Mouse (Mus musculus) left cerebral cortex, adult 18-20 months (tissue): ENCODE measurements around the gene Fbxl21. TPM values are rescaled to one million over a fixed set of nuclear protein-coding genes. Genes with fewer than 3 reads are reported as not detected.

ENCODE experiments used
- DNase-seq, 2 experiments: peaks; one replicate each; pipeline ENCODE4 v3.0.0; 2021 to 2022; ENCODE audit warnings: low spot score in 2 of 2, mixed read lengths in 1 of 2
- total RNA-seq, 2 experiments: library from RNA; stranded (reverse); gene quantifications; 2 replicates each; pipeline ENCODE4 v1.2.3; 2021

The Fbxl21 gene
- total RNA-seq, 2 experiments from 2014 or later = 10.5 to 10.6 TPM

DNA sequence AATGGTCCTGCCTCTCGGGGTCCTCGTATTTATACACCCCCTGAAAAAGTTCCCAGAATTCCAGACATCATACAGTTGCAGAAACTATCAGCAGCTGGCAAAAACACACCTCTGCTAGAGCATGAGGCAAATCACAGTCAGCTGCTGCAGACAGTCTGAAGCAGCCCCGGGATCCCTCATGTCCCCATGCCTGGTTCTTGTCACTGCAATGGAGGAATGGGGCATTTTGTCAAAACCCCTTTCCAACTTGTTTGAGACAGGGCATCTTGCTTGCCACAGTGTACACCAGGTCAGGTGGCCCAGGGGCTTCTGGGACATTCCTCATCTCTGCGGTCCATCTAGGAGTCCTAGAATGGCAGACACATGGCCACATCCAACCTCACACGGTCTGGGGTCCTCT, 12.7 kb downstream of the Fbxl21 start:
- DNase-seq = no peak

DNA sequence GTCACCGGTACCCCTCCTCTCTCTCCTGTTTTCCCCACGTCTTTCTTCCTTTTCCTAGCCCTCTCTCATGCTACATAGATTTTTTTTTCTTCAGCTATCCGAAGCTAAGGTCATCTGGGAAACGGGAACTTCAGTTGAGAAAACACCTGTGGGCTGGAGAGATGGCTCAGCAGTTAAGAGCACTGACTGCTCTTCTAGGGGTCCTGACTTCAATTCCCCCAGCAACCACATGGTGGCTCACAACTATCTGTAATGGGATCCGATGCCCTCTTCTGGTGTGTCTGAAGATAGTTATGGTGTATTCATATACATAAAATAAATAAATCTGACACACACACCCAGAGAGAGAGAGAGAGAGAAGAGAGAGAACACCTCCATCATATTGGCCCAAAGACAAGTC, 13.3 kb downstream of the Fbxl21 start:
- no peak for DNase-seq

DNA sequence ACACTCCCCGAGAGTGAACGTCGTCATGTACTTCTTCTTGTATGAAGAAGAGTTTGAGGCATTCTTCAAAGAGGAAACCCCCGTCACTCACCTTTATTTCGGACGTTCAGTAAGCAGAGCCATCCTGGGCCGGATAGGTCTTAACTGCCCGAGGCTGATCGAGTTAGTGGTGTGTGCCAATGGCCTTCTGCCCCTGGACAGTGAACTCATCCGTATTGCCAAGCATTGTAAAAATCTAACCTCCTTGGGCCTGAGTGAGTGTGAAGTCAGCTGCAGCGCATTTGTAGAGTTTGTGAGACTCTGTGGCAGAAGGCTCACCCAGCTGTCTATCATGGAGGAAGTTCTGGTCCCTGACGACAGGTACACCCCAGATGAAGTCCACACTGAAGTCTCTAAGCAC, 14.8 kb downstream of the Fbxl21 start:
- no peak for DNase-seq

DNA sequence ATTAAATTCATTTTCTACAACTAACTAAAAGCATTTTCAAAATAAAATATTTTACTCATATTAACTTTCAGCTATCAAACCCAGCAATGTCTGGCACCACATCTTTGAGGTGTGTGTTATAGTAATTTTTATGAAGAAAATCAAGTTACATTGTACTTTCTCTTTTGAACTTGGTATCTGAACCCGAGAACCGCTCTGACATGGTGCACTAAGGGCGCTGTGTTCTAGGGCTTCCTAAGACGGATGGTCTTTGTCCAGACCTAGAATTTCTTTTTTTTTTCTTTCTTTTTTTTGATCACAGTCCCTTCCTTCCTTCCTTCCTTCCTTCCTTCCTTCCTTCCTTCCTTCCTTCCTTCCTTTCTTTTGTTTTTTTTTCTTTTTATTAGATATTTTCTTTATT, 17.6 kb downstream of the Fbxl21 start:
- peak; percentile 19 to 60 for DNase-seq

DNA sequence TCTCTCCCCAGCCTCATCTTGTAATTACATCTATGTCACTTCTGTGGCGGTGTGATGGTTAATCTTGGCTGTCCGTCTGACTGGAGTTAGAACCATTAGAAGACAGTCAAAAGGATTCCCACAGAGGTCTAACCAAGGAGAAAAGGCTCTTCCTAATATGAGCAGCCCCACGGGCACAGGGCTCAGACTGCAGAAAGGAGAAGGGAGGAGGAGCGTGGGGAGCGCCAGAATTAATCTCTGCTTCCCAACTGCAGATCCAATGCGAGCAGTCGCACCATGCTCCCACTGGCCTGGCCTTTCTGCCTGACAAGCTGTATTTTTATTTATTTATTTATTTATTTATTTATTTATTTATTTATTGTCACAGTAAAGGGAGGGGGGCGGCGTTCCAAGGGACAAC, 21.5 kb downstream of the Fbxl21 start:
- DNase-seq = no peak

DNA sequence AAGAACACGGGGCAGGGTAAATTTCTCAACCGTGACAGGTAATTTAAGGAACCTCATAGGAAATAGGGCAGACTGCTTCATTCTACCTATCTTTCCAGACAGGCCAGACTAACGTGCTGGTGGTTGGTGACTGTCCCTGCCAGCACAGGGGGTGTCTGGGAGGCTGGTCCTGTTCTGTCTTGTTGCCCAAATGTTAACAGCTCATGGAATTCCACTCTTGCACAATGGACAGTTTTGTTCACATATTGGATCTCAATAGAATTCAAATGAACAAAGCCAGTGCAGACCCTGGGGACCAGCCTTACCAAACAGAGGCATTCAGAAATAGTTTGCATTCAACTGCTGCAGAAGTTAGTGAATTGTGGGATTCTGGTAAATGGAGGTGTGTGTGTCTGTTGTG, 22.7 kb downstream of the Fbxl21 start:
- no peak for DNase-seq

DNA sequence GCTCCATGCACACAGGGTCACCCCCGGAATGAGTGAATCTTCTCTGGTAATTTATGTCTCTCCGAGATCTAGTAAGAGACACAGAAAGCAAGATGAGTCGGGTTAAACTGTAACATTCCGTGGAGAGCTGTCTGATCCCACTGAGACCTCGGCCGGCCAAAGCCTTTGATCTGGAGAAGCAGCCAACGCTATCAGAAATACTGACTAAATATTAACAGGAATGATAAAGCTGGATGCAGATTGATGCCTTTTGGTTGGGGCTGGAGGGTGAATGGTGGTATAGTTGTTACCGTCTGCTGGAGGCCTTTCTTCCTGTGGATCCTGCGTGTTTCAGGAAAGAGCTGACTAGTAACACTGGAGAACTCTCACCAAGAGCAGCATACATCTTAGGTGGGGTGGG, 26.1 kb downstream of the Fbxl21 start, which contains the start of gene Lect2:
Gene Lect2, minus strand, starts transcription at position 102 of the 400 bp plus-strand sequence.
- no peak for DNase-seq

DNA sequence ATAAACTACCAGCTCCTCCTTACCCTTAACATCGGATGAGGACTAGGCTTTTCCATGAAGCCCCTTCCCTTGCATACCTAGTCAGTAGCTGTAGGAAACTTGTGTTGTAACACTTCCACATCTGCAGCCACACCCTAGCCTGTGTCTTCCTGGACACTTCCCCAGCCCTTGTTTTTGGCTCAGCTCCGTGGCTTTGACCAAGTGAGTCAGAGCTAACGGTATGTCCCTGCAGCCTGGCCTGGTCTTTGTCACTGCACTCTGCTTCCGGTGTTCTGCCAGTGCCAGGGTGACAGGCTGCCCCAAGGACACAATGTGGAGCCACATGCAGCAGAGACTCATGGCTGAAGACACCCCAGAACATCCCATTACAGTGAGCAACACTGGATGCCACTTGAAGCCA, 27.1 kb downstream of the Fbxl21 start:
- DNase-seq = no peak

DNA sequence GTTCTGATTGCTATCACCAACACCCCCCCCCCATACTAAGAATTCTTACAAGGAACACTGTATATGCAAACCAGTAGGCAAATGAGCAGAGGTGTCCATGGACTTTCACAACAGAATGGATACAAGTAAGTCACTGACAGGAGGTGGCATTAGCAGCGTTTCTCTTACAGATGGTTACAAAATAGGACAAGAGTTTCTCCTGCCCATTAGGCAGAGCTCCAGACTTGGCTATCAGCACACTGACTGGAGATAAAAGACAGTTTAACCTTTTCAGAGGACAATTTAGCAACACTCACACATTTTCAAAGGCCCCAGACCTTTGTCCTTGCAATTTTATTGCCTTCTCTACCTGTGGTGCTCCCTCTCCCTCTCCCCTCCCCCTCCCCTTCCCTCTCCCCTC, 28.3 kb downstream of the Fbxl21 start:
- no peak for DNase-seq

DNA sequence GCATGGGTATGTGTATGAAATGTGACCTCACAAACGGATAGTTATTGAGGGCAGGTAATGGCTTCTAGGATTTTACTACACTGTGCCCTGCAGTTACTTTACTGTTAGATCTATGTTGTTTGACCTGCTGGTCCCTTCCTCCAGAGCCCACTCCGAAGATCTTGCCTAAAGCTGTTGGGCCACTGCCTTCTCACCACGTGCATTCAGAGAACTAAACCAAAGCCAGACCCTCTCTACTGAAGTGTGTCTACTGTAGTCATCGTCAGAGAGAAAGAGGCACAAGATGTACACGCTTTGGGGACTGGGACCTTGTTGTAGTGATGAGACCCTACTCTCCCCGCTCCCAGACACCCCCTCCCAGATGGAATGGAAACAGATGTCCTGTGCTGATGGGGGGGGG, 29.4 kb downstream of the Fbxl21 start:
- DNase-seq = no peak

DNA sequence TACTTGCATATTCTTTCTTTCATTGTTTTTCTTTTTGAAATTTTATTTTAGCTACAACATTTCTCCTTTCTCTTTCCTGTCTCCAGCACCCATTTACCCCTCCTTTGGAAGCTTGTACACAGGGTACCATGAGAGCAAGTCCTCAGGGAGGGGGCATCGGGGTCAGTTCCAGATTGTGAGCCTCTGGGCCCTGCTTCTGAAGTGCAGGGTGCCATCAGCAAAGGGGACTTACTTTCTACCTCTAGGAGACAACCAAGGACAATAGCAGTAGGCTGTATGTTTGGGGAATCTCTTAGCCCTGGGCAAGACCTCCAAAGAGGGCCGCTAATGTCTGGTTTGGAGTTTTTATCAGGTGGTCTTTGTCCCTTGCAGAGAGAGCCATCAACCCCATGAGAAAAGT, 31.7 kb downstream of the Fbxl21 start:
- DNase-seq = no peak

DNA sequence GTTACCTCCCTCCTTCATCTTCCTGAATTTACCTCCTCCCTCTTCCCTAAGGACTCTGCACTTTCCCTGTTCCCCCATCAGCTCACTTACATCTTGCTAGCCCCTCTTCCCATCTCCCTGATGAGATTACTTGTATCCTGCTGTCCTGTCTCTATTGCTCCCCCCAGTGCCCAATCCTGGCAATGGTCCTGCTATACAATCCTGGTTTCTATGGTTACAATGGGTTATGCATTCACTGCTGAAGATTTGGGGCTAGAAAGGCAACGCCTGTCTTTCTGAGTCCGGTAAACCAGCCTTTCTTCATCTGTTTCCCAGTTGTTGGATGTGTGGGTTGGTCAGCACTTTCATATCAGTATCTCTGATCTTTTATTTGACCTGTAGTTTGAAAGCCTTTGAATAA, 32.1 kb downstream of the Fbxl21 start:
- peak; percentile 38 to 55 for DNase-seq

DNA sequence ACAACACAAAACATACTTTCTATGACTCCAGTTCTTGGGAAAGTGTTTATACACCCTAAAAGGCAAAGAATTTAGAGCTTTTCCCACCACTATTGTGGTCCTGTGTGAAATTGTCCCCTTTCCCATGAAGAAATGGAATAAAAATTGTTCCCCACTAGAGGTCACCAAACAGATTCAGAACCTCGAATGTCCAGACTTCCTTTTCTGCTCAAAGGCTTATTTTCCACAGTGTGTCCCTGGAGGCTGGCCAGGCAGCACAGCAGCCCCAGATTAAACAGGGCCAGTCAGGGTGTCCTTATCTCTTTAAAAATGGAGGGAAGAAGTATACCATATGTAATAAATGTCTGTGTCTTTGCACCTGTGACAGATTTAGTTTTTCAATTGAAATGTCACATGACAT, 33.7 kb downstream of the Fbxl21 start:
- peak in 1 of 2 experiments; percentile 17 for DNase-seq

DNA sequence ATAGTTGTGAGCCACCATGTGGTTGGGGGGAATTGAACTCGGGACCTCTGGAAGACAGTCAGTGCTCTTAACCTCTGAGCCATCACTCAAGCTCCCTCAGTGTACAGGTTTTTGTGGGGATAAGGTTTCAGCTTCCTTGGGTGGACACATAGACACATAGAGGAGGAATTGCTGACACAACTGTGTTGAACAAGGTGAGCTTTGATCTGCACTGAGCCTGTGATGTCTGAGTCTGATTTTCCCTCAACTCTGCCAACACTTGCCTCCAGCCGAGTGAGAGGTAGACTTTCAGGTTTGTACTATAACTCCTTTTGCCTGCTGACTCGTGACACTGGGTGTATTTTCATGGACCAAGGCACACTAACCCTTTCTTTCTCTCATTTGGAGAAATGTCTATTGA, 34.4 kb downstream of the Fbxl21 start:
- DNase-seq = no peak

DNA sequence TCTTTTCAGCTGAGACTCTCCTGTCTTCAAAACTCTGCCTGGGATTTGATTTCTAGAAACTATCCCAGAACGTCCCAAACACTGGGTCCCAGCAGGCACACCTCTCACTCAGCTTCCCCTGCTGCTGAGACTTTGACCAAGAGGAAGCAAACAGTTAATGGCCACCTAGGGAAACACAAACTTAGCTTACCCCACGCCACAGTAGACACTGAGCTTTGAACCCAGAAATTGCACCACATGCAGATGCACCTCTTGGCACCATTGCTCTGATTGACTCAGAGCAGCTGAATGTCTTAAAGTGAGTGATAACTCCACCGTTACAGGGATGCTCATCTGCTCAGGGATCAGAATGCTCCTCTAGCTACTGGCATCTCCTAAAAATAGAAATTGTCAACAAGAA, 36.5 kb downstream of the Fbxl21 start:
- no peak for DNase-seq

DNA sequence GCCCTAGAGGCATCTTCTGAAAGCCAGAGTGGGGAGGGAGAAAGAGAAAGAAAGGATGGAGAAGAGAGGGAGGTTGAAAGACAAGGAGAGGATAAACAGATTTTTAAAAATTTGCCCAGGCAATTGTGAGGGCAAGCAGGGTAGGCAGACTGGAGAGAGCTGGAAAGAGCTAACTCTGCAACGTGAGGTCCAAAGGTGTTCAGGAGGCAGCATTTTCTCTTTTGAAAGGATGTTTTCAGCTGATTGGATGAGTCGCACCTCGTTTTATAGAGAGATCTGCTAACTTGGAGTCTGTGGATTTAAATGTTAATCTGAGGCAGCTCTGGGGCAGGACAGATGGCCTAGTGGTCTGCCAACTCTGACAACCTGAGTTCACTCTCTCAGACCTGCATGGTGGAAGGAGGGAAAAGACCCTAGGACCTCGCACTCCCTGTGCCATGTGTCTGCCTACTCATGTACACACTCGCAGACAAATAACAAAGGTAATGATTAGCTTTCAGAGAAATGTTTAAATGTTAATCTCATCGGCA, 37.6 kb downstream of the Fbxl21 start:
- no peak for DNase-seq

DNA sequence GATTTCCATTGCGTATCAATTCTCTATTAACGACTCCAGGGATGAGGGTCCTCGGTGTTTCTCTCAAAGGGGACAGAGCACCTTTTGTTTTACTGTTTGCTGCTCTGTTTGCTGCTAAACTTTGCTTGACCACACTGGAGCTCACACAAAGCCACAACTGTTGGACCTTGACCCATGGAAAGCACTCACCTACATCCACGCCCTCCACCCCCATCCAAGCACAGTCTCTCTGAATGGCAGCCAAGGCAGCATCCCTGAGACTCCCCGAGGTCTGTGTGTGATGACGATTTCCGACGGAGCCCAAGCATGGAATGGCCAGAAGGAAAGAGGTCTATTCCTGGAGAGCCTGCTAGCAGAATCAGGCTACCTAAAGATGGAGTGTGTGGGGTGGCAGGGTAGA, 38.9 kb downstream of the Fbxl21 start:
- no peak for DNase-seq

DNA sequence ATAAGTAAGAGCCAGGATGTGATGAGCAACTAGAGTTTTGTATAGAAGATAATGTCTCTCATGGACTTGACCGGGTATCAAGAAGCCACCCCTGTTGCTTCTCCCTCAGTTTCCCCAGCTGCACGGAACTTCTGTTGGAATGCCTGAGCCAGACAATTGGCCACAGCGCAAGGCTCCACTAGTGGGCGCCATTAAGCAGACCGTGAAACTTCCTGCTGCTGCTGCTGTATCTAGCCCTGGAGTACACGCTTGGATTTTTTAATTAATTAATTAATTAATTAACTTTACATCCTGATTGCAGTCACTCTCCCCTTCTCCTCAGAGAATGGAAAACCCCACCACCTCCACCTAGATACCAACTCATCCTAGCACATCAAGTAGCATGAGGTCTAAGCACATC, 40.8 kb downstream of the Fbxl21 start:
- peak; percentile 22 to 37 for DNase-seq

DNA sequence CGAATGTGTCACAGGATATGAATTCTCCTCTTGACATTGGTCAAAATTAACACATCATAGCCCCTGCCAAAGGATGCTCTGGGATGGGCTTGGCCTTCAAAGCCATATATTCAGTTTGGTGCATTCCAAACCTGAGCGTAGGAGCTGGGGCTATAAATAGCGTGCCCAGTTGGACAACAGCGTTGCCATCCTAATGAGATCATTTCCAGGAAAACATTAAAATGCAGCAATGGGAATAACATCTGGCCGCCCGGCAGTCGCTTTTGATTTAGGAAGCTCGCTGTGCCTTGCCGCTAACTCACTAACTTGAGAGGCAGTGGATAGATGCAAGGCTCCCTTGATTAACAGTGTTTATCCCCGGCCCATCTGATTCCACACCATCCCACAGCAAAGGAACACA, 44.1 kb downstream of the Fbxl21 start:
- no peak for DNase-seq

DNA sequence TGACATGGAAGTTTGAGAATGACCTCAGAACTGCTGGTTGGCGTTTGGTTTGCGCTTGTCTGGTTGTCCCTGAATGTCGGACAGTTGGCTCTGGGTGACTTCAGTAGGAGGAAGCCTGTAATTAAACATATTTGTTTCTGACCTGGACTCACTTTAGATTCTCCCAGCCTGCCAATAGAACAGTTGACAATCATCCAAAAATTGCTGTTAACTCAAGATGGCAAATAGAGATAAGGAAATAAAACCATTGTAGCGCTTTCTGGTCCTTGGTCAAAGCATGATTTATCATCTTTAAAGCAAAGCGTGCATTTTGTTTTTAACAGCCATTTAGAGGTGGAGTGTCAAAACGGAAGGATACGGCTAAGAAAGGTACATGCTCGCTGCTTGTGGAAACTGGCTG, 49.4 kb downstream of the Fbxl21 start:
- no peak for DNase-seq

DNA sequence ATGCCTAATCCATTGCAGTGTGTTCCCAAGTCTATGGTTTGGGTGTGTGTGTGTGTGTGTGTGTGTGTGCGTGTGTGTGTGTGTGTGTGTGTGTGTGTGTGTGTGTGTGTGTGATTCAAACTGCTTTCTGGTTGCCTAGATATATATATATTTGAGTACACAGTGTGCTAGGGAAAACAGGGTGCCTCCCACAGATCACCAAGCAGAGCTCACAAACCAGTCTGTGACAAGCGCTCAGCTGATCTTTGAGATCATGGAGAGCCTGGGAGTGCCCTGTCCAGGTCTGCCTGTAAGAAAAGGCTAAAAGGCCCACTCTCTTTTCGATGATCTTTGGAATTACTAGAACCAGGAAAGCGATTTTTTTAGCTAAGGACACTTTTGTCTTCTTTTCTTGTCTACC, 52.8 kb downstream of the Fbxl21 start:
- no peak for DNase-seq

DNA sequence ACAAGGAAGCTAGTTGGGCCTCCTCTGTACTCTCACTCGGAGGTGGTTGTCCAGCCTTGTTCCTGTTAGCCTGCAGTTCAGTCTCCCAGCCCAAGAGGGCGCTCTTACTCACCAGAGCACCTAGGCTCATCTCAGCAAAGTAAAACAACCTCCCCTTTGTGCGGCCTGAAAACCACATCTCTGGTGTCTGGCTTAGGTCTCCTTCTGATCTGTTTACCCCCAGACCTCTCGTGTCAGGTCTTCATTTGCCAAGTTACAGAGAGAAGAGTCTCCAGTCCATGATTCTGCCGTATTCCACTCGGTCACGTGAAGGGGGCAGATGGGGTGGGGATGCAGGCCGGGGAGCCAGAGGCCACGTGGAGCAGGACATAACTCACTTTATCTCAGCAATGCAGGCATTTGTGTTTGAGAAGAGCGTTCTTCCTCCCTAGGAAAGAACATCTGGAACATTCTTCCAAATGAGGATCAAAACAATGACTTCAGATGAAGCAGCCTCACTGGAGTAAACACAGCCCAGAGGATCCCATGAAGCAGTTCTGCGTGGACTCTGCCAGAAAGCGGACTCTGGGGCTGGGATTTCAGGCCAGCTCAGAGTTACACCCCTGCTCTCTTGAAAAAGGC, 53.5 kb downstream of the Fbxl21 start:
- DNase-seq = peak; percentile 59 to 68

DNA sequence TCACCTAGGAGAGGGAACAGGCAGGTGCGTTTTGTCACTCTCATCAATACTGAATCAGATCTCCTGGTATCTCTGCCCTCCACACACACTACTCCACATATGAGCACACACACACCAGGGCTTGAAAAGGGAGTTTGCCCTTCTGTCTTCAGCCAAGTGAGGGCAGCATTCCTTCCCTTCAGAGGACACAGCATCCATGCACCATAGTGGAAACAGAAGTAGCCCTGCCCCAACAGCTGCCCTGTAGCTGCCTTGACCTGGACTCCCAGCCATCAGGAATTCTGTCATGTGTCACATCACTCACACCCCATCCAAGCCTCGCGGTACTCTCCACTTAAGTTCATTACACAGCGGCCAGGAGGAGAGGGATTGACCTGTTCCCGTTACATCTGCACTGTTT, 55.8 kb downstream of the Fbxl21 start:
- no peak for DNase-seq

DNA sequence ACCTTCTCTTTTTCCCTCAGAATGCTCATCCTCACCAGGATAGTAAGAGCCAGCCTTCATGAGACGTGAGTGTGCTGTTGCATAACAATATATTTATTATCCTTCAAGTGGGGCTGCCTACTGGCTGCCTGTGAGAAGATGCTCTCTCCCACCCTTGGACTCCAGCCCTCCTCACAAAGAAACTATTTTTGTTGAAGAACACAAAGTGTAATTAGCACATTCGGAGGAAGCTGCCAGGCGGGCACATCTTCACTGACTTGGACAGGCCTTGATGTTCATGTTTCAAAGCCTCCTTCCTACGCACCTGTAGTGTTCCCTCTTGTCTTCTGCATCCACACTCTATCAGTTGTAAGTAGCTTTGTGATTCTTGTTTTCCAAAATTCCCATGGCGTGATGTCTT, 58.2 kb downstream of the Fbxl21 start:
- DNase-seq = peak in 1 of 2 experiments; percentile 12
